Mouse (Mus musculus) stomach, postnatal 0 days (tissue): ENCODE data around the gene Fmnl1.

Experiments
- CTCF ChIP-seq: IDR thresholded peaks from 2 replicates; pipeline ENCODE4 v1.5.1; 2016; ENCODE audit warnings: antibody characterized with exemption, low read depth, mild to moderate bottlenecking, moderate library complexity
- EP300 ChIP-seq: optimal IDR thresholded peaks from 2 replicates; pipeline ENCODE3; 2016; ENCODE audit warnings: antibody characterized with exemption

DNA sequence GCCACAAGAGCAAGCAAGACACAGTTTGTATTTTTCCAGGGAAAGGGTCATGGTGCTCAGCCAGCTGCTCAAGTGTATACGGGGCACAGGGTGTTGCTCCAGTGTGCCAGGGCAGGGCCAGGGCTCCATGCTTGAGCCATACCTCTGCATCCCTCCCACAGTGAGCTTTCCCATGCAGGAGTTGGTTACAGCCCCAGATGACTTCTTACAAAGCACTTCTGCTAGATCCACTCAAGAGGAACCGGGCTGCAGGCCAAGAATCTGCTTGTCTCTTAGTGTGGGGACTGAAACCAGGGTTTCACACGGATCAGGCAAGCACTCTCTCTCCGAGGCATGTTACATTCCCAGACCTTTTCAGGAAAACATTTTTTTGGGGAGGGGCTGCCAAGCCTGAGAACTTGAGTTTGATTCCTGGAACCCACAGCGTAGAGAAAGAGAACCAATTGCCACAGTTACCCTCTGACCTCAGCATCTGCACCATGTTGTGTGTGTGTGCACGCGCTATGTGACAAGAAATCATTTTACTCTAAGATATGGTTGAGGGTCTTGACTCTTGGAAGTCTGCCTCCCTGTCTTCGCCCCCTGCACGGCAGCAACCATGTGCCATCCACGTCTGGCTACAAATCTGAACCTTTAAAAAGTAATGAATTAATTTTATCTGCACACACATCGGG is 76.7 kb downstream of the Fmnl1 start:
- TF ChIP-seq CTCF, result no peak
- no peak for TF ChIP-seq EP300
